Mouse (Mus musculus) B cell, adult (primary cell): ENCODE measurements around the gene Phox2a. TPM values are rescaled to one million over a fixed set of nuclear protein-coding genes. Genes with fewer than 3 reads are reported as not detected.

Experiments used
- total RNA-seq: library from RNA; stranded (reverse); gene quantifications from 4 replicates; pipeline ENCODE4 v1.2.4, GENCODE M21; 2023; ENCODE audit not compliant: inconsistent age

Phox2a gene
- not detected in 4 replicates for total RNA-seq

GRCm38 (mm10) chr7:101817861-101818401 is at the start of gene Phox2a:
Gene Phox2a, plus strand, starts transcription at chr7:101818313.

GRCm38 (mm10) chr7:101837606-101838471 is 19.7 kb downstream of the Phox2a start, which contains the start of gene Inppl1:
Gene Inppl1, minus strand, starts transcription at chr7:101838229.

DNA sequence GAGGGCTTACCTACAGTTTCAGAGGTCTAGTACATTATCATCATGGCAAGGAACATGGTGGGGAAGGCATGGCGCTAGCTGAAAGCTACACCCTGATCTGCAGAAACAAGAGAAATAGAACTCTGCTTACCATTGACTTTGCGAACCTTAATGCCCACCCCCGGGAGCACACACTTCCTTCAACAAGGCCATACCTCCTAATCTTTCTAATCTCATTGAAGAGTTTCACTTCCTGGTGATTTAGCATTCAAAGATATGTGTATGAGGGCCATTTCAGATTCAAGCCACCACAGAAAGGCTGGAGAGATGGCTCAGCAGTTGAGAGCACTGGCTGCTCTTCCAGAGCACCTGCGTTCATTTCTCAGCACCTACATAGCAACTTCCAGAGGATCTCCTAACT is 39.0 kb downstream of the Phox2a start, which contains the start of gene Folr2:
Folr2 (minus strand) TSS at position 101 of the 400 bp plus-strand sequence.

DNA sequence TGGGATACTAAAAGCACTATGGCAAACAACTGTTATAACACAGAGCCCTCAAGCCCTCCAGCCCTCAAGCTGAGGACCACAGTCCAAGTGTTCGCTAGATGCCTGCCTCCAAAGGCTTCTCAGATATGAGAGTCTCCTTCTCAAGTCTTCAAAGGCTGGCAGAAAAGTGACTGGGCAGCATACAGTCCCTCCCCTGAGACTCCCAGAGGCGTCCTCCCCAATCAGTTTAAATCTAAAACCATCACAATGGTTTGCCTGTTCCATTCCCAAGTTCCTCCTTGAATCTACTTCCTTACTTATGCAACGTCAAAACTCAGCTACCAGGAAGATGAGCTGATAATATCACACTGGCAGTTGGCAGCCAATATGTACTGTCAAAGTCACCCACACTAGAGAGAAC is 45.3 kb downstream of the Phox2a start, which contains the start of gene Anapc15:
Anapc15 (plus strand) TSS at position 301 of the 400 bp plus-strand sequence.

GRCm38 (mm10) chr7:101870629-101871028 is 52.5 kb downstream of the Phox2a start, which contains the start of gene Folr1:
Gene Folr1, minus strand, starts transcription at chr7:101870788.

Other genes starting within 250 kb of the Phox2a start
- not detected in 4 replicates for gene Art2b, start 232.7 kb upstream of the Phox2a start, total RNA-seq
- gene Clpb, start 154.7 kb upstream of the Phox2a start, total RNA-seq: 16.3 to 21.2 TPM (median 18.5 TPM) in 4 replicates
- gene Inppl1, start 19.9 kb downstream of the Phox2a start, total RNA-seq: 35.7 to 41.5 TPM (median 37.6 TPM) in 4 replicates
- 0.61 to 1.6 TPM (median 1.4 TPM) in 3 of 4 replicates, not detected in the other for gene Folr2, start 38.9 kb downstream of the Phox2a start, total RNA-seq
- gene Anapc15, start 45.4 kb downstream of the Phox2a start, total RNA-seq: 98.9 to 114 TPM (median 99.9 TPM) in 4 replicates
- not detected in 4 replicates for gene Folr1, start 52.5 kb downstream of the Phox2a start, total RNA-seq
- gene Lamtor1, start 87.6 kb downstream of the Phox2a start, total RNA-seq: 71.2 to 83.9 TPM (median 79.4 TPM) in 4 replicates
- gene Tomt, start 88.0 kb downstream of the Phox2a start, total RNA-seq: 0.18 to 0.19 TPM in 2 of 4 replicates, not detected in the others
- gene Lrrc51, start 115.6 kb downstream of the Phox2a start, total RNA-seq: 0.58 to 1.6 TPM (median 1.3 TPM) in 3 of 4 replicates, not detected in the other
- 264 to 277 TPM (median 271 TPM) in 4 replicates for gene Numa1, start 115.8 kb downstream of the Phox2a start, total RNA-seq
- 8.2 to 11.7 TPM (median 9.8 TPM) in 4 replicates for gene Il18bp, start 200.4 kb downstream of the Phox2a start, total RNA-seq
- 27.1 to 41.5 TPM (median 37.2 TPM) in 4 replicates for gene Rnf121, start 247.2 kb downstream of the Phox2a start, total RNA-seq
- gene Xndc1, start 247.2 kb downstream of the Phox2a start, total RNA-seq: 43.5 to 52.2 TPM (median 48.8 TPM) in 4 replicates
- gene Xntrpc, start 247.4 kb downstream of the Phox2a start, total RNA-seq: 5.4 to 7.0 TPM (median 5.8 TPM) in 4 replicates